Mouse (Mus musculus) stomach, embryonic 15.5 days (tissue): Measurements from ENCODE around the gene Ntm. TPM values are rescaled to one million over a fixed set of nuclear protein-coding genes. Genes with fewer than 3 reads are reported as not detected.

ENCODE experiments used
- ATAC-seq: fragments of 200-750 bp; cut with Nextera tagmentation; 2 replicates; pipeline ENCODE4 v1.8.0; 2017; ENCODE audit warnings: low read depth, moderate number of reproducible peaks, moderate TSS enrichment; ENCODE audit not compliant: insufficient read depth, low FRiP score
- H3K27ac ChIP-seq: fragments of 300-500 bp; sonication (generic); 2 replicates; pipeline ENCODE4 v1.5.1; 2015; ENCODE audit warnings: mild to moderate bottlenecking, inconsistent platforms
- H3K27me3 ChIP-seq: fragments of 300-500 bp; sonication (generic); replicated peaks from 2 replicates; pipeline ENCODE4 v1.6.1; 2015; ENCODE audit warnings: inconsistent platforms
- H3K36me3 ChIP-seq: fragments of 300-500 bp; sonication (generic); 2 replicates; pipeline ENCODE4 v1.6.1; 2015; ENCODE audit warnings: inconsistent platforms
- H3K4me1 ChIP-seq: fragments of 300-500 bp; sonication (generic); 2 replicates; pipeline ENCODE4 v1.6.1; 2015; ENCODE audit warnings: inconsistent platforms
- H3K4me2 ChIP-seq: fragments of 300-500 bp; sonication (generic); 2 replicates; pipeline ENCODE4 v1.6.1; 2015; ENCODE audit warnings: mild to moderate bottlenecking, inconsistent platforms
- H3K4me3 ChIP-seq: fragments of 300-500 bp; sonication (generic); replicated peaks from 2 replicates; pipeline ENCODE4 v1.5.1; 2015; ENCODE audit warnings: inconsistent platforms
- H3K9ac ChIP-seq: fragments of 300-500 bp; sonication (generic); 2 replicates; pipeline ENCODE4 v1.6.1; 2015; ENCODE audit warnings: inconsistent platforms
- H3K9me3 ChIP-seq: fragments of 300-500 bp; sonication (generic); 2 replicates; pipeline ENCODE4 v1.6.1; 2016; ENCODE audit warnings: inconsistent platforms
- WGBS: fragments of 180-500 bp; shearing (Covaris S2); methylation state at CpG from one replicate; pipeline ENCODE4 v1.1.7; 2015; 5-methylcytosine and 5-hydroxymethylcytosine counted together
- polyA plus RNA-seq: library from polyadenylated mRNA; unstranded; fragments of >200 nt; fragmentation: Nextera tagmentation; extraction: Ambion mirVana; gene quantifications from 2 replicates; pipeline ENCODE4 v1.2.1, GENCODE M21; 2015

Gene Ntm
- polyA plus RNA-seq, 1 experiment from 2014 or later = 14.5 TPM

- H3K4me1 ChIP-seq = no peaks in the 10 kb centered on the region
- no peak for ATAC-seq
- H3K4me3 ChIP-seq = no peak overlapping the region
- H3K36me3 ChIP-seq = no peaks in the 10 kb centered on the region
- H3K27ac ChIP-seq = no peak overlapping the region
- 11% methylated on average over 2 of the region's 2 CpGs for WGBS
- no peak overlapping the region for H3K4me2 ChIP-seq
- no peaks in the 10 kb centered on the region for H3K9me3 ChIP-seq
- no peak overlapping the region for H3K9ac ChIP-seq
- no peaks in the 10 kb centered on the region for H3K27me3 ChIP-seq
Observed at GRCm38 (mm10) chr9:29306961-29307360, 656.0 kb downstream of the Ntm start.

GRCm38 (mm10) chr9:29298340-29298739 is 664.6 kb downstream of the Ntm start:
- no peaks in the 10 kb centered on the region for H3K4me1 ChIP-seq
- H3K27ac ChIP-seq = no peak overlapping the region
- H3K4me3 ChIP-seq = no peak overlapping the region
- WGBS = 82% methylated on average over 3 of the region's 3 CpGs
- H3K9ac ChIP-seq = no peak overlapping the region
- H3K4me2 ChIP-seq = no peak overlapping the region
- no peak for ATAC-seq
- H3K36me3 ChIP-seq = no peaks in the 10 kb centered on the region
- no peaks in the 10 kb centered on the region for H3K9me3 ChIP-seq
- H3K27me3 ChIP-seq = no peaks in the 10 kb centered on the region

- no peak for ATAC-seq
Observed at GRCm38 (mm10) chr9:29296752-29297151, 666.2 kb downstream of the Ntm start.

GRCm38 (mm10) chr9:29288003-29288704 is 674.8 kb downstream of the Ntm start:
- Histone ChIP-seq H3K9me3 (no peaks in the 10 kb centered on the region), H3K27ac (no peak overlapping the region), H3K4me1 (no peaks in the 10 kb centered on the region), H3K27me3 (no peaks in the 10 kb centered on the region), H3K4me3 (no peak overlapping the region), H3K9ac (no peak overlapping the region), H3K4me2 (no peak overlapping the region), H3K36me3 (no peaks in the 10 kb centered on the region)
- 73% methylated on average over 7 of the region's 7 CpGs for WGBS
- no peak for ATAC-seq

More at GRCm38 (mm10) chr9:29296752-29297151, 666.2 kb downstream of the Ntm start:
- Histone ChIP-seq H3K36me3 (no peaks in the 10 kb centered on the region), H3K4me1 (no peaks in the 10 kb centered on the region), H3K4me2 (no peak overlapping the region), H3K27ac (no peak overlapping the region), H3K4me3 (no peak overlapping the region), H3K9me3 (no peaks in the 10 kb centered on the region), H3K27me3 (no peaks in the 10 kb centered on the region), H3K9ac (no peak overlapping the region)
- 74% methylated on average over 3 of the region's 3 CpGs for WGBS

GRCm38 (mm10) chr9:29285144-29285543 is 677.8 kb downstream of the Ntm start:
- Histone ChIP-seq H3K9ac (no peak overlapping the region), H3K27me3 (no peaks in the 10 kb centered on the region), H3K4me3 (no peak overlapping the region), H3K36me3 (no peaks in the 10 kb centered on the region), H3K4me1 (no peaks in the 10 kb centered on the region), H3K9me3 (no peaks in the 10 kb centered on the region), H3K4me2 (no peak overlapping the region), H3K27ac (no peak overlapping the region)
- no peak for ATAC-seq

- Histone ChIP-seq H3K27me3 (no peaks in the 10 kb centered on the region), H3K4me2 (no peak overlapping the region), H3K27ac (no peak overlapping the region), H3K4me3 (no peak overlapping the region), H3K9me3 (no peaks in the 10 kb centered on the region), H3K9ac (no peak overlapping the region), H3K36me3 (no peaks in the 10 kb centered on the region), H3K4me1 (no peaks in the 10 kb centered on the region)
- 79% methylated on average over 3 of the region's 3 CpGs for WGBS
- ATAC-seq = no peak
Observed at GRCm38 (mm10) chr9:29272861-29273260, 690.1 kb downstream of the Ntm start.

- 53% methylated on average over 6 of the region's 6 CpGs for WGBS
- no peaks in the 10 kb centered on the region for H3K9me3 ChIP-seq
- no peak overlapping the region for H3K27ac ChIP-seq
- H3K27me3 ChIP-seq = no peaks in the 10 kb centered on the region
- no peak overlapping the region for H3K4me2 ChIP-seq
- H3K4me1 ChIP-seq = no peaks in the 10 kb centered on the region
- no peak overlapping the region for H3K9ac ChIP-seq
- ATAC-seq = no peak
- no peaks in the 10 kb centered on the region for H3K36me3 ChIP-seq
- no peak overlapping the region for H3K4me3 ChIP-seq
Observed at GRCm38 (mm10) chr9:29269988-29270387, 693.0 kb downstream of the Ntm start.

- no peak for ATAC-seq
- 100% methylated on average over 2 of the region's 2 CpGs for WGBS
Observed at GRCm38 (mm10) chr9:29269277-29269646, 693.7 kb downstream of the Ntm start.

GRCm38 (mm10) chr9:29268583-29269276 is 694.2 kb downstream of the Ntm start:
- Histone ChIP-seq H3K4me1 (no peaks in the 10 kb centered on the region), H3K27ac (no peak overlapping the region), H3K9me3 (no peaks in the 10 kb centered on the region), H3K36me3 (no peaks in the 10 kb centered on the region), H3K9ac (no peak overlapping the region), H3K27me3 (no peaks in the 10 kb centered on the region), H3K4me2 (no peak overlapping the region), H3K4me3 (no peak overlapping the region)
- WGBS = 58% methylated on average over 10 of the region's 10 CpGs
- ATAC-seq = no peak

More at GRCm38 (mm10) chr9:29269277-29269646, 693.7 kb downstream of the Ntm start:
- Histone ChIP-seq H3K27ac (no peak overlapping the region), H3K27me3 (no peaks in the 10 kb centered on the region), H3K4me2 (no peak overlapping the region), H3K9me3 (no peaks in the 10 kb centered on the region), H3K9ac (no peak overlapping the region), H3K36me3 (no peaks in the 10 kb centered on the region), H3K4me3 (no peak overlapping the region), H3K4me1 (no peaks in the 10 kb centered on the region)

- H3K4me3 ChIP-seq = no peak overlapping the region
- H3K9me3 ChIP-seq = no peaks in the 10 kb centered on the region
- no peak overlapping the region for H3K9ac ChIP-seq
- H3K27ac ChIP-seq = no peak overlapping the region
- H3K27me3 ChIP-seq = no peaks in the 10 kb centered on the region
- no peaks in the 10 kb centered on the region for H3K36me3 ChIP-seq
- WGBS = 34% methylated on average over 3 of the region's 3 CpGs
- ATAC-seq = no peak
- H3K4me1 ChIP-seq = no peaks in the 10 kb centered on the region
- no peak overlapping the region for H3K4me2 ChIP-seq
Observed at GRCm38 (mm10) chr9:29267663-29268062, 695.3 kb downstream of the Ntm start.

- Histone ChIP-seq H3K4me2 (no peak overlapping the region), H3K9me3 (no peaks in the 10 kb centered on the region), H3K4me3 (no peak overlapping the region), H3K4me1 (no peaks in the 10 kb centered on the region), H3K9ac (no peak overlapping the region), H3K36me3 (no peaks in the 10 kb centered on the region), H3K27me3 (no peaks in the 10 kb centered on the region), H3K27ac (no peak overlapping the region)
- no peak for ATAC-seq
- WGBS = 61% methylated on average over 4 of the region's 4 CpGs
Observed at GRCm38 (mm10) chr9:29265177-29265576, 697.8 kb downstream of the Ntm start.

- H3K27ac ChIP-seq = no peak overlapping the region
- H3K27me3 ChIP-seq = no peaks in the 10 kb centered on the region
- ATAC-seq = no peak
- 25% methylated on average over 3 of the region's 3 CpGs for WGBS
- no peaks in the 10 kb centered on the region for H3K9me3 ChIP-seq
- no peaks in the 10 kb centered on the region for H3K4me1 ChIP-seq
- no peaks in the 10 kb centered on the region for H3K36me3 ChIP-seq
- H3K4me3 ChIP-seq = no peak overlapping the region
- H3K4me2 ChIP-seq = no peak overlapping the region
- H3K9ac ChIP-seq = no peak overlapping the region
Observed at GRCm38 (mm10) chr9:29262836-29263235, 700.1 kb downstream of the Ntm start.
